Mouse (Mus musculus) cerebral cortex, adult 2 months (tissue): Measurements from ENCODE around the gene Dll3.

Source experiments
- WGBS: fragments of 180-500 bp; shearing (Covaris S2); methylation state at CpG from one replicate; pipeline ENCODE4 v1.1.7; 2018; 5-methylcytosine and 5-hydroxymethylcytosine counted together

Gene Dll3

GRCm38 (mm10) chr7:28251976-28252375 is 50.1 kb downstream of the Dll3 start:
- 91% methylated on average over 17 of the region's 17 CpGs for WGBS

GRCm38 (mm10) chr7:28248957-28249356 is 53.1 kb downstream of the Dll3 start:
- WGBS: 93% methylated on average over 3 of the region's 3 CpGs

DNA sequence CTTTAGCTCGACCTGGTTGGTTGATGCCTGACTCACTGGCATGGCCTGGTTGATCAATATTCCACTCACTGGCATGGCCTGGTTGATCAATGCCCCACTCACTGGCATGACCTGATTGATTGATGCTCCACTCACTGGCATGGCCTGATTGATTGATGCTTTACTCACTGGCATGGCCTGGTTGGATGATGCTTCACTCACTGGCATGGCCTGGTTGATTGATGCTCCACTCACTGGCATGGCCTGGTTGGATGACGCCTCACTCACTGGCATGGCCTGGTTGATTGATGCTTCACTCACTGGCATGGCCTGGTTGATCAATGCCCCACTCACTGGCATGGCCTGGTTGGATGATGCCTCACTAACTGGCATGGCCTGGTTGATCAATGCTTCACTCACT is 58.1 kb downstream of the Dll3 start:
- WGBS: 70% methylated on average over 2 of the region's 2 CpGs
